Mouse (Mus musculus) cerebellum, adult 2 months (tissue): ENCODE results near the gene Smarce1.

ENCODE experiments used
- CTCF ChIP-seq: fragments of 200-500 bp; IDR thresholded peaks from 2 replicates; pipeline ENCODE4 v1.5.1; 2011; ENCODE audit warnings: low read depth, mild to moderate bottlenecking, control low read depth, low read length, moderate library complexity, borderline replicate concordance; ENCODE audit not compliant: insufficient read depth
- POLR2A ChIP-seq: fragments of 200-500 bp; IDR thresholded peaks from 2 replicates; pipeline ENCODE4 v1.6.1; 2011; ENCODE audit warnings: low read length, control low read depth, borderline replicate concordance; ENCODE audit not compliant: insufficient read depth

- TF ChIP-seq CTCF, result no peak
- no peak for TF ChIP-seq POLR2A
These were observed 60.1 kb downstream of the Smarce1 start for GRCm38 (mm10) chr11:99170547-99171267.
